Mouse (Mus musculus) left cerebral cortex, adult 6 months (tissue): ENCODE measurements around the gene Neurl3. TPM values are rescaled to one million over a fixed set of nuclear protein-coding genes. Genes with fewer than 3 reads are reported as not detected.

Experiments
- long read RNA-seq, 2 experiments: library from polyadenylated mRNA; unstranded; transcript quantifications; one replicate each; pipeline ENCODE4 v2.0.0; 2019 to 2020
- polyA plus RNA-seq: library from polyadenylated mRNA; unstranded; fragments of <200 nt; fragmentation: Nextera tagmentation; gene quantifications from 2 replicates; pipeline ENCODE4 v1.2.3, GENCODE M21; 2021

Gene Neurl3
- 0.37 and 0.41 TPM in 2 replicates for polyA plus RNA-seq
- long read RNA-seq, experiment 1, partial matches to known transcripts = 0 of 1 reads
- long read RNA-seq, experiment 1, other reads (novel, unspliced or antisense) = 0 of 1 reads
- long read RNA-seq, experiment 2 = 0 reads

GRCm38 (mm10) chr1:36274455-36274854 lies at the start of gene Neurl3:
Gene Neurl3 (minus strand): TSS chr1:36274679.

DNA sequence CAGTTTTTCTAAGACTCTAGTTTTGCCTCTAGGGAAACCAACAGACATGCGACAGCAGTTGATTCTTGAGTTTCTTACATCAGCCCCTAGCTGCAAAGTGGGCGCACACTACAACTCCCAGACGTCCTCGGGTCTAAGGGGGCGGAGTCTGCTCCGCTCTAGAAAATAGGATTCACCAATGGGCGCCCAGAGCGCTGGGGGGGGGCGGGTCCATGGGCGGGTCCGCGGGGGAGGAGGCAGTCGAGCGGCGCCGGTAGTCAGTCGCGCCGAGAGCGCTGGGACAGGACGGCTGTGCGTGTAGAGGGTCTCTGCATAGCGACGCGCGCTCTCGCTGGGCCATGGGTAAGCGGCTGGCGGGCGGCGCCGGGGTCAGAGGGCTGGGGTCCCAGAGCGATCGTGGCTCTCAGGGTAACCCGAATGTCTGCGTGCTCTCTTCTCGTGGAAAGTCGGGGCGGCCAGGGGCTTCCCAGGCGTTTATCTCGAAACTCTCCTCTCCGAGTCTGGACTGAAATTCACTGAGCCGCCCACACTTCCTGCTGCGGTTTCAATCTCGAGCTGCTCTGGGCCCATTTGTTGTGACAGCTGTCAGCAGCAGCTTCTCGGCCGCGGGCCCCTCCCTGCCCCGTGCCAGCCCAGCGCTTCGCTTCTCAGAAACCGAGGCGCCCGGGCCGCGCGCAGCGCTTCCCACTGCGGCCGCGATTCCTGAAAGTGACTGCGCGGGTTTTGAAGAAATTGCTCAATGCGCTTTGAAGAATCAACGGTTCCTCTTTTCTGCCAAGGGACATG lies 33.2 kb upstream of the Neurl3 start, which contains the start of gene Arid5a:
TSS of gene Arid5a (plus strand) at position 239 of the 786 bp plus-strand sequence.

GRCm38 (mm10) chr1:36244058-36244827 lies 30.2 kb downstream of the Neurl3 start, which contains the start of gene Uggt1:
Gene Uggt1 (minus strand): TSS chr1:36244720.

Other genes starting within 250 kb of the Neurl3 start
- gene Hs6st1, start 206.3 kb downstream of the Neurl3 start, polyA plus RNA-seq = 2.4 and 3.2 TPM in 2 replicates
- 5.0 TPM in 2 replicates for gene Uggt1, start 30.0 kb downstream of the Neurl3 start, polyA plus RNA-seq
- gene Arid5a, start 33.1 kb upstream of the Neurl3 start, polyA plus RNA-seq = 5.3 and 6.2 TPM in 2 replicates
- gene Kansl3, start 94.5 kb upstream of the Neurl3 start, polyA plus RNA-seq = 24.8 and 28.6 TPM in 2 replicates
- 0.26 and 0.71 TPM in 2 replicates for gene Fer1l5, start 97.6 kb upstream of the Neurl3 start, polyA plus RNA-seq
- gene Lman2l, start 170.6 kb upstream of the Neurl3 start, polyA plus RNA-seq = 27.2 and 32.8 TPM in 2 replicates
- 15.2 and 15.3 TPM in 2 replicates for gene Cnnm4, start 196.9 kb upstream of the Neurl3 start, polyA plus RNA-seq
- gene Cnnm3, start 237.2 kb upstream of the Neurl3 start, polyA plus RNA-seq = 3.1 and 3.3 TPM in 2 replicates